Mouse (Mus musculus): ENCODE results near the gene Olfr374. TPM values are rescaled to one million over a fixed set of nuclear protein-coding genes. Genes with fewer than 3 reads are reported as not detected.
A peak's percentile ranks its signal among the peaks of the same experiment; 100 is the strongest.
"Not testable (repeated sequence)": the region's sequence is repeated elsewhere in the genome, so short reads cannot be mapped to it uniquely, and the experiment has no call there.

The Olfr374 gene
- polyA plus RNA-seq (2012; rRNA removed), result not detected in 2 replicates

- DNase-seq (ENCODE audit: low spot score), result no peak
These were observed at the start of gene Olfr374 for GRCm38 (mm10) chr8:72106740-72107139. Gene Olfr374, plus strand, starts transcription at chr8:72107040.

DNA sequence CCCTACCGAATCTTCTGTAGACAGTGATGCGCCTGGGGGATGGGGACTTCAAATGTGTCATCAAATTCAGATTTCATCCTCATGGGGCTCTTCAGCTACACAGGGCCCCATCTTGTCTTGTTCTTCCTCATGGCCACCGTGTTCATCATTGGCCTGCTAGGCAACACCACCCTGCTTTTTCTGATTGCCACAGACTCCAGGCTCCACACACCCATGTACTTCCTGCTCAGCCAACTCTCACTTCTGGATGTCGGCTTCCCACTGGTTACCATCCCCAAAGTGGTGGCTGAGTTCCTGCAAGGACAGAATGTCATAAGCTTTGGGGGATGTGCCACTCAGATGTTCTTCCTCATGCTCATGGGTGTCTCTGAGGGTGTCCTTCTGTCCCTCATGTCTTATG is 49.2 kb upstream of the Olfr374 start:
- not testable (repeated sequence) for DNase-seq (ENCODE audit: low spot score)

DNA sequence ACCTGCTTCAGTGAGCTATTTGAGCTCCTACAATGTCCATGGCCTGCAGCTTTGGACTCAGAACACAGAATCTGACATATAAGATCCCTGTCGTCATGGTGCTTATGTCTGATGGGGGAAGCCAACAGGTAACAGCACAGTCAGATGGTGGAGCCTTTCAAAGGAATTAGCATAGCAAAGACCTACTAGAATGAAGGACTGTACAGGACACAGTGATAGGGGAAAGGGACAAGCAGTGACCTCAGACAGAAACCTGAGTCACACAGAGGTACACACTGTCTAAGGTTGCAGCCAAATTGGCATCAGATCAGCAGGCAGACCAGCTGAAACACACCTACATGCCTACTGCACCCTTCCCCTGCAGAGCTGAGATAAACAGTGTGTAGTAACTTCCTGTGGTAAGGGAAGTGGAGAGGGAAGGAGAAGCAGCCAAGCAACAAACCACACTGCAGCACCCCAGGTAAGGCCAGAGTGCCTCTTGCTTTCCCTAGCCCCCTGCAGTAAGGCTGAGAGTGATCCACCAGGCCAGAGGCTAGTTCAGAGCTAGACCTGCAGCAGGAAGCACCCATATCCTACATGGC is 39.9 kb upstream of the Olfr374 start:
- DNase-seq (ENCODE audit: low spot score), result not testable (repeated sequence)

- DNase-seq (ENCODE audit: low spot score), result not testable (repeated sequence)
These were observed 24.0 kb upstream of the Olfr374 start, which contains the start of gene Olfr373 for GRCm38 (mm10) chr8:72082877-72083276. Gene Olfr373, plus strand, starts transcription at chr8:72083177.

- no peak for DNase-seq (ENCODE audit: low spot score)
These were observed 22.1 kb upstream of the Olfr374 start for GRCm38 (mm10) chr8:72084744-72085143.

GRCm38 (mm10) chr8:72087611-72088010 is 19.2 kb upstream of the Olfr374 start:
- not testable (repeated sequence) for DNase-seq (ENCODE audit: low spot score)

- not testable (repeated sequence) for DNase-seq (ENCODE audit: low spot score)
These were observed 10.1 kb upstream of the Olfr374 start for GRCm38 (mm10) chr8:72096721-72097120.

- not testable (repeated sequence) for DNase-seq (ENCODE audit: low spot score)
These were observed 7.3 kb upstream of the Olfr374 start for GRCm38 (mm10) chr8:72099377-72100103.

- DNase-seq (ENCODE audit: low spot score), result no peak
These were observed 1.7 kb upstream of the Olfr374 start for GRCm38 (mm10) chr8:72105165-72105564.

- no peak for DNase-seq (ENCODE audit: low spot score)
These were observed 4.0 kb downstream of the Olfr374 start for GRCm38 (mm10) chr8:72110876-72111275.

- no peak for DNase-seq (ENCODE audit: low spot score)
These were observed 5.6 kb downstream of the Olfr374 start for GRCm38 (mm10) chr8:72112486-72112885.

- no peak for DNase-seq (ENCODE audit: low spot score)
These were observed 8.4 kb downstream of the Olfr374 start for GRCm38 (mm10) chr8:72115202-72115601.

- DNase-seq (ENCODE audit: low spot score), result no peak
These were observed 11.8 kb downstream of the Olfr374 start for GRCm38 (mm10) chr8:72118616-72119015.

GRCm38 (mm10) chr8:72121486-72121885 is 14.6 kb downstream of the Olfr374 start:
- DNase-seq (ENCODE audit: low spot score), result not testable (repeated sequence)

DNA sequence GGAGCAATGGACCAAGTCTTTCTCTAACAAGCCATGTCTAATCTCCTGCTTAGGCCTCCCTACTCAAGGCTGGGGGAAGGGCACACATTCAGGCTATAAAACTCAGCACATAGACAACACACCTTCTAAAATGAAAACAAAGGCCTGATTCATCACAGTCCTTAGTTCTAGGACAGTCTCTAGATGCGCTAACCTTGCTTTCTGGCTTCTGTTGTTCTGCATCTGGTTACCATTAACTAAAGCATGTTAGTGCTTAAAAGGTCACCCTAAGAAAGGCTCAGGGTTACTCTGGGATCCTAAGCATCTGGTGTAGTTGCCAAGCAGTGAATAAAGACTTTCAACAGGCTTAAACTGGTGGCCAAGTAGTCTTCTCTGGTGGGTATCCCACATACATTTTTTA is 15.2 kb downstream of the Olfr374 start:
- DNase-seq (ENCODE audit: low spot score), result no peak

DNA sequence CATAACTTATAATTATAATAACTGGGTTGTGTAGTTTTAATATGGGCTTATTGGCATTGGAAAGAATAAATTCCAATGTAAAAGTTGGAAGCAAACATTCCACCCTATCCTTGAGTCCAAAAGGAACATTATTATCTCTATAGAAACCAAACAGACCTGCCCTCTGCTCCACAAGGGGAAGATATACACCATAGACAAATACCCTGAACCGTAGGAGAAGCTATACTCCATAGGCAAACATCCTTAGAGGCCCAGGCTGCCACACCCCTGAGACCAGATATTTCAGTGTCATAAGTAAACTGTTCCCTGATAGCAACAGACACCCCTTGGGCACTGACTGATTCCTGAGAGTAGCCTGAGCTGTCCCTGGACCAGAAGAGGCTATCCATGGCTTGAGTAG is 21.0 kb downstream of the Olfr374 start:
- no peak for DNase-seq (ENCODE audit: low spot score)

- DNase-seq (ENCODE audit: low spot score), result no peak
These were observed 24.4 kb downstream of the Olfr374 start for GRCm38 (mm10) chr8:72131251-72131650.

DNA sequence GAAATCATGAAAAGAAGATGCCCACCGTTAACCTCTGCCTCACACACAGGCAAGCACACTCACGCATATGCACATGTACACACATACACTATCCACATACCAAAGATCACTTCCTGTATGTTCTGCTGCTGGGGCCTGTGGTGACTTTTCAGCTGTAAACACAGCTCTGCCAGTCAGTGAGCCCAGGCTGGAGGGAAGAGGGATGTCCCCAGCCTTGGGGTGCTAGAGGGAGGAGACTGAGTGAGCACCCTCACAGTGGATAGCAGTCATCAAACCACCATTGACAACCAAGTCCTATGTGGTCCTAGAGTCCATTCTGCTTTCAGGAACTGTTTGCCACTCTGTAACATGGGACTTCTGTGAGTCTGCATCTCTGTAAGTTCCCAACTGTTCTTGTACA is 25.1 kb downstream of the Olfr374 start:
- DNase-seq (ENCODE audit: low spot score), result no peak

DNA sequence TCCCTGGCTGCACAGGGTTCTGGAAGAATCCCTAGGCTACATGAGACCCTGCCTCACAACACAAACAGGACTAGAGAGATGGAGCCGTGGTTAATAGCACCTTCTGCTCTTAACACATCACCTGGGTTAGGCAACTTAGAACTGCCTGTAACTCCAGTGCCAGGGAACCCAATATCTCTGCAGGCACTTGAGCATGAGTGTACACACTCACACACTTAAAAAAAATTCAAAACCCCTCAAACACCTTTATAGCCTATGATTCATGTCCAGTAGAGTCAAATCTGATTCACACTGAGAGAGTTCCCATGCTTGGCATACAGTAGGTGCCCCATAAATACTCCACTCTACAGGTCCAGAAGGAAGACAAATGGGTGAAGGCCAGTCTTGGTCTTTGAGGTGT is 25.6 kb downstream of the Olfr374 start:
- no peak for DNase-seq (ENCODE audit: low spot score)

GRCm38 (mm10) chr8:72132891-72133290 is 26.1 kb downstream of the Olfr374 start:
- DNase-seq (ENCODE audit: low spot score), result no peak

- no peak for DNase-seq (ENCODE audit: low spot score)
These were observed 26.7 kb downstream of the Olfr374 start for GRCm38 (mm10) chr8:72133507-72133906.

- DNase-seq (ENCODE audit: low spot score), result peak; percentile 66
These were observed 28.1 kb downstream of the Olfr374 start, which contains the start of gene Tpm4 for GRCm38 (mm10) chr8:72134756-72135445. Gene Tpm4, plus strand, starts transcription at chr8:72134975.
